Mouse (Mus musculus): ENCODE results near the gene Dirc2. TPM values are rescaled to one million over a fixed set of nuclear protein-coding genes. Genes with fewer than 3 reads are reported as not detected.

Dirc2 gene
- polyA plus RNA-seq, 1 experiment from 2014 or later: 25.9 TPM

- no peaks in the 10 kb centered on the region for H3K27me3 ChIP-seq
- H3K9me3 ChIP-seq: no peaks in the 10 kb centered on the region
- no peak overlapping the region for H3K9ac ChIP-seq
- H3K4me2 ChIP-seq (replicated peaks): no peak overlapping the region
- no peak for ATAC-seq (ENCODE audit: insufficient number of reproducible peaks, insufficient read depth, low FRiP score, low TSS enrichment)
- H3K4me1 ChIP-seq: no peaks in the 10 kb centered on the region
- 91% methylated on average over 6 of the region's 6 CpGs for WGBS
- peaks cover 7% of the 10 kb centered on the region for H3K36me3 ChIP-seq
- no peak overlapping the region for H3K4me3 ChIP-seq
- no peak overlapping the region for H3K27ac ChIP-seq
Observed at GRCm38 (mm10) chr16:35787163-35787562, 18.0 kb upstream of the Dirc2 start.

DNA sequence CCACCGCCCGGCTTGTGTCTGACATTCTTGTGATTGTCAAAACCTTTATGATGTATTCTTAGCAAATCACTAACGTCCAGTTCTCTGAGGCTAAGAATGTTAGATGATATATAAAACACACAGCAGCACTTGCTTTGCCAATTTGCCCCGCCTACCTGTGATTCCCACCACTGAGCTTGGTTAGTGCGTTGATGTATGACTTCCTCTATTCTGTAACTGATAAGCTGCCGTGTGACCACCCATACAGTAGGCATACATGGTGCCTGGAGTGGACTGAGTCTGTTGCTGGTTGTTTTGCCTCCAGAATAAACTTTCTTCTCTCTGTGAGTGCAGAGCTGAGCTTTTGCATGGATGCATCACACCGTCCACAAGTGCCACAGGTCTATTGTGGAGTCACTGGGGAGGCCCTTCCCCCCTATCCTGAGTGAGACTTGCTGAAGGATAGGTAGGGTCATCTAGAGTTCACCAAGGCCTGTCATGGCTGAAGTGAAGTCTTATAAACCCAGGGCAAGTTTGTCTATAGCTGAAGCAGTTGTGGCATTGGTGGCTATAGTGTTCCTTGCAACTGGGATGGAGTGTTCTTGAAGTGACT, 15.1 kb upstream of the Dirc2 start:
- no peaks in the 10 kb centered on the region for H3K27me3 ChIP-seq
- ATAC-seq (ENCODE audit: insufficient number of reproducible peaks, insufficient read depth, low FRiP score, low TSS enrichment): no peak
- no peaks in the 10 kb centered on the region; the same call in 1 of the 2 replicates for H3K36me3 ChIP-seq
- H3K9me3 ChIP-seq: no peaks in the 10 kb centered on the region
- no peak overlapping the region for H3K4me3 ChIP-seq
- no peaks in the 10 kb centered on the region for H3K4me1 ChIP-seq
- no peak overlapping the region for H3K4me2 ChIP-seq (replicated peaks)
- WGBS: 87% methylated on average over 7 of the region's 7 CpGs
- H3K9ac ChIP-seq: no peak overlapping the region
- no peak overlapping the region for H3K27ac ChIP-seq

DNA sequence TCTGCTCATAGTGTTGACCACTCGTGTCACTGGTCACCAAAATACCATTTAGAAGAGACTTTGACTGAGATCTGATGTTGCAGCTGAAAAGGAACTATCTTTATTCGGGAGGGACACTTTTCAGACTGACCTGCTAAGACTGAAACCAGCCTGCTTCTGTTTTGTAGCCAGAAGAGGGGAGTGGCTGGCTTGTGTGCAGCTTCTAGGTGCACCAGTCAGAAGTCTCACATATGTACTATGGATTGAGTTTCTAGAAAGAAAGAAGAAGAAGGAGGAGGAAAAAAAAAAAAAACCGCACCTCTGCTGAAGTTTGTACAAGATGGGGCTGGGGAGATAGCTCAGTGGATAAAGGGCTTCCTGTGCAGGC, 14.0 kb upstream of the Dirc2 start:
- no peaks in the 10 kb centered on the region for H3K4me1 ChIP-seq
- H3K9me3 ChIP-seq: no peaks in the 10 kb centered on the region
- H3K4me3 ChIP-seq: no peak overlapping the region
- no peaks in the 10 kb centered on the region; the same call in 1 of the 2 replicates for H3K36me3 ChIP-seq
- no peaks in the 10 kb centered on the region for H3K27me3 ChIP-seq
- no peak for ATAC-seq (ENCODE audit: insufficient number of reproducible peaks, insufficient read depth, low FRiP score, low TSS enrichment)
- no peak overlapping the region for H3K27ac ChIP-seq
- H3K9ac ChIP-seq: no peak overlapping the region
- WGBS: 86% methylated on average over 3 of the region's 3 CpGs
- no peak overlapping the region for H3K4me2 ChIP-seq (replicated peaks)

- no peak for ATAC-seq (ENCODE audit: insufficient number of reproducible peaks, insufficient read depth, low FRiP score, low TSS enrichment)
- 85% methylated on average over 13 of the region's 13 CpGs for WGBS
- no peak overlapping the region for H3K4me3 ChIP-seq
- H3K9ac ChIP-seq: no peak overlapping the region
- no peaks in the 10 kb centered on the region; the same call in 1 of the 2 replicates for H3K36me3 ChIP-seq
- H3K27me3 ChIP-seq: no peaks in the 10 kb centered on the region
- H3K9me3 ChIP-seq: no peaks in the 10 kb centered on the region
- H3K4me2 ChIP-seq (replicated peaks): no peak overlapping the region
- no peak overlapping the region for H3K27ac ChIP-seq
- H3K4me1 ChIP-seq: no peaks in the 10 kb centered on the region
Observed at GRCm38 (mm10) chr16:35782451-35783206, 13.5 kb upstream of the Dirc2 start.

DNA sequence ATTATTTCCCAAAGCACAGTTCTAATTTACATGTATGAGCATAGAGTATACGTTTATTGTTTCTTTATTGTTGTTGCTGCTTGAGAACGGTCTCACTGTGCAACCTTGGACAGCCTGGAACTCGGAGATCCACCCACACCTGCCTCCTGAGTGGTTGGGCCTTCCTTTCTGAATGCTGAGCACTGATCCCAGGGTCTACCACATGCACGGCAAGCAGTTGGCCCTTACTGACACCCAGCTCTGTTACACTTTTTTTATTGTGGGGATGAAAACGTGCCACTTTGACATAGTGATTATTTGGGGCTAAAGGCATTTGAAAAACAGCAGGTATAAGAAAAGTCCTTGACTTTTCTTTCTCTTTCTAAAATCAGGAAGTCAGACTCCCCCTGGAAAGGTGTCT, 12.5 kb upstream of the Dirc2 start:
- no peak overlapping the region for H3K4me3 ChIP-seq
- WGBS: 86% methylated on average over 5 of the region's 5 CpGs
- ATAC-seq (ENCODE audit: insufficient number of reproducible peaks, insufficient read depth, low FRiP score, low TSS enrichment): no peak
- no peaks in the 10 kb centered on the region for H3K36me3 ChIP-seq
- H3K27me3 ChIP-seq: no peaks in the 10 kb centered on the region
- H3K4me2 ChIP-seq (replicated peaks): no peak overlapping the region
- H3K9ac ChIP-seq: no peak overlapping the region
- H3K27ac ChIP-seq: no peak overlapping the region
- H3K9me3 ChIP-seq: no peaks in the 10 kb centered on the region
- no peaks in the 10 kb centered on the region for H3K4me1 ChIP-seq

DNA sequence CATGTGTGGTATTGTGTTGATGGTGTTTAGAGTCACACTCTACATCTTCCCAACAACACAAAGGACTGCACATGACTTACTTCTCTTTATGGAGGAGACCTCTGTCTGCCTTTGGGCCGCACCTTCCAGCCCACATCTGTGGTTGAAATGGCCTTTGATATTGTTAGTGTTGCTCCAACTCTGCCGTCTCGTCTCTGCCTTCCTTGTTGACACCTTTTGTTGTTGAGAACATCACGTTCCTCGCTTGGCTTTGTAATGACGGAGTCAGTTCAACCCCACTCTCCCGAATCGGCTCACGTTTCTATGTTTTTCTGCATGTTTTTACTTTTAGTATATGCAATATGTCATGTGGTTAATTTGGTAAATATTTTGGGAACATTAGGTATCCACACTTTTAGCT, 11.9 kb upstream of the Dirc2 start:
- no peak overlapping the region for H3K4me3 ChIP-seq
- H3K27me3 ChIP-seq: no peaks in the 10 kb centered on the region
- H3K9me3 ChIP-seq: no peaks in the 10 kb centered on the region
- 92% methylated on average over 9 of the region's 9 CpGs for WGBS
- H3K4me1 ChIP-seq: no peaks in the 10 kb centered on the region
- H3K36me3 ChIP-seq: no peaks in the 10 kb centered on the region
- H3K27ac ChIP-seq: no peak overlapping the region
- ATAC-seq (ENCODE audit: insufficient number of reproducible peaks, insufficient read depth, low FRiP score, low TSS enrichment): no peak
- H3K9ac ChIP-seq: no peak overlapping the region
- H3K4me2 ChIP-seq (replicated peaks): no peak overlapping the region

GRCm38 (mm10) chr16:35779681-35780080, 10.5 kb upstream of the Dirc2 start:
- no peaks in the 10 kb centered on the region for H3K4me1 ChIP-seq
- no peaks in the 10 kb centered on the region for H3K9me3 ChIP-seq
- no peak overlapping the region for H3K4me2 ChIP-seq (replicated peaks)
- H3K36me3 ChIP-seq: no peaks in the 10 kb centered on the region
- 70% methylated on average over 7 of the region's 7 CpGs for WGBS
- no peaks in the 10 kb centered on the region for H3K27me3 ChIP-seq
- H3K4me3 ChIP-seq: no peak overlapping the region
- H3K27ac ChIP-seq: no peak overlapping the region
- no peak for ATAC-seq (ENCODE audit: insufficient number of reproducible peaks, insufficient read depth, low FRiP score, low TSS enrichment)
- H3K9ac ChIP-seq: no peak overlapping the region

- no peak for ATAC-seq (ENCODE audit: insufficient number of reproducible peaks, insufficient read depth, low FRiP score, low TSS enrichment)
- Histone ChIP-seq H3K27me3 (no peaks in the 10 kb centered on the region), H3K4me3 (no peak overlapping the region), H3K27ac (no peak overlapping the region), H3K36me3 (no peaks in the 10 kb centered on the region), H3K4me1 (no peaks in the 10 kb centered on the region), H3K9ac (no peak overlapping the region), H3K4me2 (replicated peaks) (no peak overlapping the region), H3K9me3 (no peaks in the 10 kb centered on the region)
- 93% methylated on average over 4 of the region's 4 CpGs for WGBS
Observed at GRCm38 (mm10) chr16:35777768-35778167, 8.6 kb upstream of the Dirc2 start.

DNA sequence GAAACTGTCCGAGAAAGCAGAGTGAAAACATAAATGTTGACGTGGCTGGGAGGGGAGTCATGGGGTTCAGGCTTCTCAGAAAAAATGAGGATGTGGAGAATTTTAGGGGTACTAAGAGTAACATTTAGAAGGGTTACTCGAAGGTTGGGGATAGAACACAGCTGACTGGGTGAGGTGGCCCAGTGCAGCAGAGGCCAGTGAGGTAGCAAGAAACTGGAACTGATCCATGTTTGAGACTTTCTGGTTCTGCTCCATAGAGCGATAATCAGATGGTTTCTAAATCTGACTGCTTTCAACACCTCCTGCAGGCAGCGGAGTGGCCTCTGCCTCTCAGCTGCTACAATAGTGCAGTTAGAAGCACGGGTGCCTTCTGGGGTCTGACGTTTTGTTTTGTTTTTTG, 7.6 kb upstream of the Dirc2 start:
- H3K4me3 ChIP-seq: no peak overlapping the region
- no peak overlapping the region for H3K9ac ChIP-seq
- H3K36me3 ChIP-seq: no peaks in the 10 kb centered on the region
- no peak for ATAC-seq (ENCODE audit: insufficient number of reproducible peaks, insufficient read depth, low FRiP score, low TSS enrichment)
- H3K9me3 ChIP-seq: no peaks in the 10 kb centered on the region
- 92% methylated on average over 7 of the region's 7 CpGs for WGBS
- no peak overlapping the region for H3K27ac ChIP-seq
- H3K4me1 ChIP-seq: no peaks in the 10 kb centered on the region
- H3K27me3 ChIP-seq: no peaks in the 10 kb centered on the region
- no peak overlapping the region for H3K4me2 ChIP-seq (replicated peaks)

DNA sequence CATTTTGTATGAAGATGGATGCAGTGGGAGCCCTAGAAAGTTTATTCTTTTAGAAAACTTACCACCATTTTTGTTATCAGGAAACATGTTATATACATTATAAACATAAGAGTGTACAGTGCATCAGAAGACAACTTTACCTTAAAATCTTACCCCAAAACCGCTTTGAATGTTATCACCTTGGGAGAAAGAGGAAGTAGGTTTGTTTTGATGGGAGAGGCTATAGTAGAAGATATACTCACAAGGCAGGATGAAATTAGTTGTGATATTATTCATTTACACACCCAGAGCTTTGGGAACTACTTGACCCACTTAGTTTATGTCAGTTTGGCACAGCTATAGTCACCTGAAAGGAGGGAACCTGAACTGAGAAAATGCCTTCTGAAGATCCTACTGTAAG, 6.7 kb upstream of the Dirc2 start:
- no peaks in the 10 kb centered on the region for H3K36me3 ChIP-seq
- no peak overlapping the region for H3K9ac ChIP-seq
- peaks cover 8% of the 10 kb centered on the region for H3K4me1 ChIP-seq
- no peak for ATAC-seq (ENCODE audit: insufficient number of reproducible peaks, insufficient read depth, low FRiP score, low TSS enrichment)
- H3K27ac ChIP-seq: no peak overlapping the region
- no peak overlapping the region for H3K4me2 ChIP-seq (replicated peaks)
- no peaks in the 10 kb centered on the region for H3K27me3 ChIP-seq
- H3K4me3 ChIP-seq: no peak overlapping the region
- 97% methylated on average over 1 of the region's 1 CpGs for WGBS
- H3K9me3 ChIP-seq: no peaks in the 10 kb centered on the region

DNA sequence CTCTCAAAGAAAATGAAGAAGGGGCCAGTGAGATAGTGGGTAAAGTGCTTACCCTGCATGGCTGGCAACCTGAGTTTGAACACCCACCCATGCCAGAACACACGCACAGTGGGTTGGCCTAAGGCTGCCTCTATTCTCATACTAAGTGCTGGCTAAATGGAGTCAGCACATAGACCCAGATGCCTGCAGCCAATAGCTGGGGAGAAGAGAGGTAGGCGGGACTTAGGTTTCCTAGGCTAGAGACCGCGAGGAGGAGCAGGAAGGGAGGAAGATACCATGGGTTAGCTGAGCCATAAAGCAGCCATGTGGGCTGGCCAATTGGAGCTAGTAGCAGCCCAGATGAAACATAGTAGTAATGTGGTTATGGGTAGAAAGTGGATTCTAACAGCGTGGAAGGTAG, 3.4 kb upstream of the Dirc2 start:
- ATAC-seq (ENCODE audit: insufficient number of reproducible peaks, insufficient read depth, low FRiP score, low TSS enrichment): no peak
- Histone ChIP-seq H3K9ac (no peak overlapping the region), H3K4me3 (no peak overlapping the region), H3K4me1 (peaks cover 21% of the 10 kb centered on the region), H3K27me3 (no peaks in the 10 kb centered on the region), H3K36me3 (no peaks in the 10 kb centered on the region), H3K27ac (no peak overlapping the region), H3K4me2 (replicated peaks) (no peak overlapping the region), H3K9me3 (no peaks in the 10 kb centered on the region)
- 90% methylated on average over 5 of the region's 5 CpGs for WGBS

DNA sequence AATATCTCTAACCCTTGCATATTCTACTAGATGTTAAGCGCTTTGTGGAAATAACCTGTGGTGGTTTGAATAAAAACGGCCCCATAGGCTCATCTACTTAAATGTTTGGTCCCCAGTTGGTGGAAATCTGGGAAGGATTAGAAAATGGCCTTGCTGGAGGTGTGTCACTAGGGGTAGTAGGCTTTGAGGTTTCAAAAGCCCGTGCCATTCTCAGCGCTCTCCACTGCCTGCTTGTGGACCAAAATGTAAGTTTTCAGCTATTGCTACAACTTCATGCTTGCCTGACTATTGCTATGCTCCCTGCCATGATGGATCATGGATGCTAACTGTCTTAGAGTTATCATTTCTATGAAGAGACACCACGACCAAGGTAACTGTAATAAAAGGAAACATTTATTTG, 2.5 kb upstream of the Dirc2 start:
- WGBS: 86% methylated on average over 5 of the region's 5 CpGs
- Histone ChIP-seq H3K9me3 (no peaks in the 10 kb centered on the region), H3K27me3 (no peaks in the 10 kb centered on the region), H3K9ac (no peak overlapping the region), H3K36me3 (no peaks in the 10 kb centered on the region), H3K4me1 (peaks cover 24% of the 10 kb centered on the region), H3K4me2 (replicated peaks) (peak overlapping the region; percentile 91; the same call in 1 of the 2 replicates), H3K4me3 (no peak overlapping the region), H3K27ac (no peak overlapping the region)
- ATAC-seq (ENCODE audit: insufficient number of reproducible peaks, insufficient read depth, low FRiP score, low TSS enrichment): no peak
